In the genomic region with DNA sequence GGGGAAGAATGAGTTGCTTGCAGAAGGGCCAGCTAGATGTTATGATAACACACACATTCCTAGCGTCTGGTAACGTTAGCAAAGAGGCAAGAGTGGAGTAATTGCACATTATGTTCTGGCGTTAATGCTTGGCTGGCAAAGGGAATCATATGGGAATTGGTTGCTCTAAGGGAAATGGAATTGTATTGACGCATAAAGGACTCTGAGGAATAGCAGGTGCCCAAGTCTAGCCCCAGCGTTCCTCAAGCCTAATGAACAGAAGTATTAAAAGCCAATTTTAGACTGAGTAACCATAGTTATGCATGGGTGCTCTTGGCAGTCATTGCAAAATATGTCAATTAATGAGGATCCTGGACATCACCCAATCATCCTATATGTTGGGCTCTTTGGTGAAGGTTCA, we compare ENCODE assay signal across 13 mouse cellular contexts. TPM values are rescaled to one million over a fixed set of nuclear protein-coding genes. Genes with fewer than 3 reads are reported as not detected.
"Had no signal": no experiment of that assay in that cellular context is flagged by ENCODE, and none has a peak within 500 bp of the region (broad histone marks: within the 10 kb centered on the region; RNA-seq: fewer than 3 reads in every experiment).

No protein-coding gene starts in this region.

- H3K27ac ChIP-seq: left cerebral cortex, adult 2 months; limb, embryonic 10.5 days; liver, embryonic 12.5 days; macrophage had no signal

- H3K4me2 ChIP-seq: liver, embryonic 12.5 days; lung, embryonic 14.5 days; midbrain, embryonic 11.5 days had no signal

- H3K9me3 ChIP-seq: limb, embryonic 10.5 days; liver, embryonic 12.5 days; megakaryocyte, embryonic 14.5 days had no signal

- H3K27me3 ChIP-seq: liver, embryonic 12.5 days; megakaryocyte, embryonic 14.5 days had no signal

- H3K9ac ChIP-seq: liver, embryonic 12.5 days; lung, embryonic 14.5 days had no signal

- H3K4me1 ChIP-seq: limb, embryonic 10.5 days; liver, embryonic 12.5 days; megakaryocyte, embryonic 14.5 days had no signal

- ATAC-seq: liver, embryonic 12.5 days; midbrain, embryonic 16.5 days had no signal

- H3K4me3 ChIP-seq: left cerebral cortex, adult 2 months; limb, embryonic 10.5 days; liver, embryonic 12.5 days; megakaryocyte, embryonic 14.5 days had no signal

- DNase-seq: kidney, adult 8-10 months; kidney, postnatal 14 days; lung, embryonic 14.5 days; lung, postnatal 10 days; thymus, adult 18-20 months; thymus, postnatal 14 days had no signal

- H3K36me3 ChIP-seq: limb, embryonic 10.5 days; liver, embryonic 12.5 days had no signal

RNA-seq across cellular contexts. Expression of gene Btc, which starts 50.1 kb away (rescaled TPM):
- polyA plus RNA-seq: macrophage had no signal
